Mouse (Mus musculus) forebrain, embryonic 10.5 days (tissue): ENCODE measurements around the gene Olfr767. TPM values are rescaled to one million over a fixed set of nuclear protein-coding genes. Genes with fewer than 3 reads are reported as not detected.
"Not testable (repeated sequence)": the region's sequence is repeated elsewhere in the genome, so short reads cannot be mapped to it uniquely, and the experiment has no call there.

Source experiments
- DNase-seq: peaks from one replicate; pipeline ENCODE4 v3.0.0-alpha.2; 2017; ENCODE audit warnings: low spot score; ENCODE audit errors: extremely low spot score
- H3K27ac ChIP-seq: fragments of 300-500 bp; sonication (generic); 2 replicates; pipeline ENCODE4 v1.5.1; 2016; ENCODE audit warnings: mild to moderate bottlenecking
- H3K27me3 ChIP-seq: fragments of 300-500 bp; sonication (generic); 2 replicates; pipeline ENCODE4 v1.6.1; 2016; ENCODE audit warnings: mild to moderate bottlenecking; ENCODE audit not compliant: poor library complexity, severe bottlenecking
- H3K36me3 ChIP-seq: fragments of 300-500 bp; sonication (generic); replicated peaks from 2 replicates; pipeline ENCODE4 v1.6.1; 2016; ENCODE audit warnings: mild to moderate bottlenecking, moderate library complexity
- H3K4me1 ChIP-seq: fragments of 300-500 bp; sonication (generic); 2 replicates; pipeline ENCODE4 v1.6.1; 2016
- H3K4me3 ChIP-seq: fragments of 300-500 bp; sonication (generic); 2 replicates; pipeline ENCODE4 v1.5.1; 2016; ENCODE audit warnings: mild to moderate bottlenecking, moderate library complexity
- H3K9me3 ChIP-seq: fragments of 300-500 bp; sonication (generic); 2 replicates; pipeline ENCODE4 v1.6.1; 2016; ENCODE audit warnings: mild to moderate bottlenecking, moderate library complexity
- WGBS: fragments of 180-500 bp; shearing (Covaris S2); methylation state at CpG from one replicate; pipeline ENCODE4 v1.1.7; 2016; 5-methylcytosine and 5-hydroxymethylcytosine counted together
- polyA plus RNA-seq: library from polyadenylated mRNA; unstranded; fragments of >200 nt; fragmentation: Nextera tagmentation; extraction: Ambion mirVana; gene quantifications from 2 replicates; pipeline ENCODE4 v1.2.1, GENCODE M21; 2016

Gene Olfr767
- polyA plus RNA-seq = not detected in 2 replicates

GRCm38 (mm10) chr10:129082810-129083209 is at the start of gene Olfr767:
Gene Olfr767, minus strand, starts transcription at chr10:129082910.
- H3K27ac ChIP-seq, H3K9me3 ChIP-seq, DNase-seq, H3K4me3 ChIP-seq, H3K27me3 ChIP-seq, H3K36me3 ChIP-seq, H3K4me1 ChIP-seq: not testable (repeated sequence)

- no peak within 1 kb of the TSS for H3K4me3 ChIP-seq
- H3K36me3 ChIP-seq = no peaks in the 10 kb centered on the region
- H3K27me3 ChIP-seq = no peaks in the 10 kb centered on the region
- no peak for DNase-seq
- WGBS = 91% methylated on average over 2 of the region's 2 CpGs
- H3K4me1 ChIP-seq = no peaks in the 10 kb centered on the region
- no peaks in the 10 kb centered on the region for H3K9me3 ChIP-seq
- no peak within 1 kb of the TSS for H3K27ac ChIP-seq
Observed at GRCm38 (mm10) chr10:129117761-129118160, 35.1 kb upstream of the Olfr767 start, which contains the start of gene Olfr769. Gene Olfr769, minus strand, starts transcription at chr10:129117861.

GRCm38 (mm10) chr10:129115146-129115545 is 32.4 kb upstream of the Olfr767 start:
- 93% methylated on average over 3 of the region's 3 CpGs for WGBS
- Histone ChIP-seq H3K27me3 (no peaks in the 10 kb centered on the region), H3K36me3 (no peaks in the 10 kb centered on the region), H3K9me3 (no peaks in the 10 kb centered on the region), H3K4me1 (no peaks in the 10 kb centered on the region), H3K4me3 (no peak overlapping the region), H3K27ac (no peak overlapping the region)
- DNase-seq = no peak

GRCm38 (mm10) chr10:129101231-129101630 is 18.5 kb upstream of the Olfr767 start:
- no peak overlapping the region for H3K27ac ChIP-seq
- WGBS = 30% methylated on average over 3 of the region's 3 CpGs
- H3K36me3 ChIP-seq = no peaks in the 10 kb centered on the region
- H3K4me1 ChIP-seq = no peaks in the 10 kb centered on the region
- DNase-seq = no peak
- no peak overlapping the region for H3K4me3 ChIP-seq
- H3K9me3 ChIP-seq = no peaks in the 10 kb centered on the region
- H3K27me3 ChIP-seq = no peaks in the 10 kb centered on the region

GRCm38 (mm10) chr10:129099275-129099674 is 16.6 kb upstream of the Olfr767 start, which contains the start of gene Olfr768:
Gene Olfr768, minus strand, starts transcription at chr10:129099375.
- Histone ChIP-seq H3K4me3 (no peak within 1 kb of the TSS), H3K27me3 (no peaks in the 10 kb centered on the region), H3K4me1 (no peaks in the 10 kb centered on the region), H3K9me3 (no peaks in the 10 kb centered on the region), H3K27ac (no peak within 1 kb of the TSS), H3K36me3 (no peaks in the 10 kb centered on the region)
- WGBS = 81% methylated on average over 1 of the region's 1 CpGs
- DNase-seq = no peak

- 90% methylated on average over 2 of the region's 2 CpGs for WGBS
- Histone ChIP-seq H3K4me3 (no peak within 1 kb of the TSS), H3K27ac (no peak within 1 kb of the TSS), H3K27me3 (no peaks in the 10 kb centered on the region), H3K9me3 (no peaks in the 10 kb centered on the region), H3K36me3 (no peaks in the 10 kb centered on the region), H3K4me1 (no peaks in the 10 kb centered on the region)
- DNase-seq = no peak
Observed at GRCm38 (mm10) chr10:129068877-129069276, 13.8 kb downstream of the Olfr767 start, which contains the start of gene Olfr766-ps1. Gene Olfr766-ps1, minus strand, starts transcription at chr10:129068977.

- DNase-seq, H3K27me3 ChIP-seq, H3K36me3 ChIP-seq, H3K4me3 ChIP-seq, H3K4me1 ChIP-seq, H3K27ac ChIP-seq, H3K9me3 ChIP-seq: not testable (repeated sequence)
Observed at GRCm38 (mm10) chr10:129049898-129050297, 32.8 kb downstream of the Olfr767 start, which contains the start of gene Olfr765. Gene Olfr765, minus strand, starts transcription at chr10:129049998.

GRCm38 (mm10) chr10:129039796-129040195 is 42.9 kb downstream of the Olfr767 start, which contains the start of gene Olfr764-ps1:
Gene Olfr764-ps1, minus strand, starts transcription at chr10:129039896.
- Histone ChIP-seq H3K4me1 (no peaks in the 10 kb centered on the region), H3K27ac (no peak within 1 kb of the TSS), H3K4me3 (no peak within 1 kb of the TSS), H3K36me3 (no peaks in the 10 kb centered on the region), H3K27me3 (no peaks in the 10 kb centered on the region), H3K9me3 (no peaks in the 10 kb centered on the region; the same call in 1 of the 2 replicates)
- 83% methylated on average over 3 of the region's 3 CpGs for WGBS
- no peak for DNase-seq

- Histone ChIP-seq H3K27ac (no peak overlapping the region), H3K4me1 (no peaks in the 10 kb centered on the region), H3K36me3 (no peaks in the 10 kb centered on the region), H3K9me3 (no peaks in the 10 kb centered on the region), H3K27me3 (no peaks in the 10 kb centered on the region), H3K4me3 (no peak overlapping the region)
- WGBS = 87% methylated on average over 2 of the region's 2 CpGs
- no peak for DNase-seq
Observed at GRCm38 (mm10) chr10:129028343-129028742, 54.4 kb downstream of the Olfr767 start.

GRCm38 (mm10) chr10:129026018-129026662 is 56.6 kb downstream of the Olfr767 start:
- DNase-seq = peak; percentile 56
- no peaks in the 10 kb centered on the region for H3K4me1 ChIP-seq
- H3K27ac ChIP-seq = no peak overlapping the region
- 62% methylated on average over 3 of the region's 3 CpGs for WGBS
- no peaks in the 10 kb centered on the region for H3K9me3 ChIP-seq
- H3K27me3 ChIP-seq = no peaks in the 10 kb centered on the region
- no peak overlapping the region for H3K4me3 ChIP-seq
- no peaks in the 10 kb centered on the region for H3K36me3 ChIP-seq

Other genes with a start within 250 kb of the Olfr767 start
- gene Gdf11, start 191.2 kb downstream of the Olfr767 start, polyA plus RNA-seq = 9.7 and 10.7 TPM in 2 replicates
- gene Cd63, start 181.9 kb downstream of the Olfr767 start, polyA plus RNA-seq = 179 and 184 TPM in 2 replicates
- 11.0 and 12.8 TPM in 2 replicates for gene Rdh5, start 160.0 kb downstream of the Olfr767 start, polyA plus RNA-seq
- 166 and 178 TPM in 2 replicates for gene Bloc1s1, start 158.9 kb downstream of the Olfr767 start, polyA plus RNA-seq
- 0.15 and 0.36 TPM in 2 replicates for gene Itga7, start 149.1 kb downstream of the Olfr767 start, polyA plus RNA-seq
- gene Mettl7b, start 121.9 kb downstream of the Olfr767 start, polyA plus RNA-seq = not detected in 2 replicates
- gene Olfr9, start 93.5 kb downstream of the Olfr767 start, polyA plus RNA-seq = not detected in 2 replicates
- gene Olfr763, start 72.1 kb downstream of the Olfr767 start, polyA plus RNA-seq = not detected in 2 replicates
- gene Olfr764-ps1, start 43.0 kb downstream of the Olfr767 start, polyA plus RNA-seq = not detected in 2 replicates
- gene Olfr765, start 32.9 kb downstream of the Olfr767 start, polyA plus RNA-seq = not detected in 2 replicates
- gene Olfr766-ps1, start 13.9 kb downstream of the Olfr767 start, polyA plus RNA-seq = not detected in 2 replicates
- not detected in 2 replicates for gene Olfr768, start 16.5 kb upstream of the Olfr767 start, polyA plus RNA-seq
- gene Olfr769, start 35.0 kb upstream of the Olfr767 start, polyA plus RNA-seq = not detected in 2 replicates
- not detected in 2 replicates for gene Olfr770, start 56.1 kb upstream of the Olfr767 start, polyA plus RNA-seq
- gene Olfr771, start 81.8 kb upstream of the Olfr767 start, polyA plus RNA-seq = not detected in 2 replicates
- gene Olfr772, start 95.0 kb upstream of the Olfr767 start, polyA plus RNA-seq = not detected in 2 replicates
- gene Olfr773, start 104.5 kb upstream of the Olfr767 start, polyA plus RNA-seq = not detected in 2 replicates
- not detected in 2 replicates for gene Olfr774, start 153.3 kb upstream of the Olfr767 start, polyA plus RNA-seq
- not detected in 2 replicates for gene Olfr775, start 165.5 kb upstream of the Olfr767 start, polyA plus RNA-seq
- gene Olfr776, start 176.2 kb upstream of the Olfr767 start, polyA plus RNA-seq = not detected in 2 replicates
- not detected in 2 replicates for gene Olfr777, start 188.6 kb upstream of the Olfr767 start, polyA plus RNA-seq
- not detected in 2 replicates for gene Olfr780, start 235.2 kb upstream of the Olfr767 start, polyA plus RNA-seq
- gene Olfr781, start 245.9 kb upstream of the Olfr767 start, polyA plus RNA-seq = not detected in 2 replicates